Mouse (Mus musculus) adrenal gland, adult 2 months (tissue): ENCODE results near the gene Sesn1. TPM values are rescaled to one million over a fixed set of nuclear protein-coding genes. Genes with fewer than 3 reads are reported as not detected.
"Not testable (repeated sequence)": the region's sequence is repeated elsewhere in the genome, so short reads cannot be mapped to it uniquely, and the experiment has no call there.

ENCODE experiments used
- DNase-seq: peaks from one replicate; pipeline ENCODE4 v3.0.0; 2021
- long read RNA-seq: library from polyadenylated mRNA; stranded (forward); transcript quantifications from one replicate; pipeline ENCODE4 v2.0.0, GENCODE M21; 2021
- polyA plus RNA-seq: library from polyadenylated mRNA; depleted of rRNA; stranded (reverse); fragments of >200 nt; gene quantifications from 2 replicates; pipeline ENCODE4 v1.2.3, GENCODE M21; 2012; rRNA removed
- total RNA-seq, 2 experiments: library from RNA; stranded (reverse); gene quantifications; 2 replicates each; pipeline ENCODE4 v1.2.3; 2021

Gene Sesn1
- 10 to 100 TPM; 15.6 to 19.7 TPM for total RNA-seq
- polyA plus RNA-seq = 12.3 and 12.4 TPM in 2 replicates
- long read RNA-seq, transcript Sesn1-202 (10 exons, 3,809 nt) = minor isoform, 5 of 30 reads
- long read RNA-seq, transcript Sesn1-201 (10 exons, 2,600 nt) = major isoform, 18 of 30 reads
- long read RNA-seq, partial matches to known transcripts = 6 of 30 reads
- long read RNA-seq, other reads (novel, unspliced or antisense) = 1 of 30 reads

GRCm38 (mm10) chr10:41809771-41810563, at the start of gene Sesn1, which contains the start of gene Cep57l1:
TSS of gene Sesn1 (plus strand) at chr10:41809935.
TSS of gene Cep57l1 (minus strand) at chr10:41809871.
- peak; percentile 97 for DNase-seq

GRCm38 (mm10) chr10:41760866-41761265, 48.9 kb upstream of the Sesn1 start:
- DNase-seq = no peak

GRCm38 (mm10) chr10:41763741-41764385, 45.9 kb upstream of the Sesn1 start:
- no peak for DNase-seq

- DNase-seq = peak; percentile 39
Measured at GRCm38 (mm10) chr10:41765586-41765985, 44.1 kb upstream of the Sesn1 start.

GRCm38 (mm10) chr10:41766280-41766679, 43.5 kb upstream of the Sesn1 start:
- DNase-seq = no peak

GRCm38 (mm10) chr10:41767254-41767653, 42.5 kb upstream of the Sesn1 start:
- no peak for DNase-seq

GRCm38 (mm10) chr10:41792375-41792774, 17.4 kb upstream of the Sesn1 start:
- no peak for DNase-seq

- DNase-seq = no peak
Measured at GRCm38 (mm10) chr10:41797253-41797652, 12.5 kb upstream of the Sesn1 start.

- DNase-seq = no peak
Measured at GRCm38 (mm10) chr10:41803467-41803866, 6.3 kb upstream of the Sesn1 start.

- no peak for DNase-seq
Measured at GRCm38 (mm10) chr10:41804711-41805110, 5.0 kb upstream of the Sesn1 start.

- no peak for DNase-seq
Measured at GRCm38 (mm10) chr10:41805729-41806355, 3.9 kb upstream of the Sesn1 start.

GRCm38 (mm10) chr10:41809080-41809770, 510 bp upstream of the Sesn1 start:
- DNase-seq = peak; percentile 90

- peak; percentile 16 for DNase-seq
Measured at GRCm38 (mm10) chr10:41810564-41811455, 1.1 kb downstream of the Sesn1 start.

GRCm38 (mm10) chr10:41812566-41812965, 2.8 kb downstream of the Sesn1 start:
- DNase-seq = no peak

GRCm38 (mm10) chr10:41814305-41814853, 4.6 kb downstream of the Sesn1 start:
- no peak for DNase-seq

GRCm38 (mm10) chr10:41816516-41816915, 6.8 kb downstream of the Sesn1 start:
- DNase-seq = no peak

- DNase-seq = no peak
Measured at GRCm38 (mm10) chr10:41818036-41818732, 8.4 kb downstream of the Sesn1 start.

- not testable (repeated sequence) for DNase-seq
Measured at GRCm38 (mm10) chr10:41818733-41819070, 9.0 kb downstream of the Sesn1 start.

GRCm38 (mm10) chr10:41819307-41819706, 9.6 kb downstream of the Sesn1 start:
- DNase-seq = no peak

- DNase-seq = no peak
Measured at GRCm38 (mm10) chr10:41820401-41820800, 10.7 kb downstream of the Sesn1 start.
